Comparison of ENCODE assay signal across 17 mouse cellular contexts in the genomic region with DNA sequence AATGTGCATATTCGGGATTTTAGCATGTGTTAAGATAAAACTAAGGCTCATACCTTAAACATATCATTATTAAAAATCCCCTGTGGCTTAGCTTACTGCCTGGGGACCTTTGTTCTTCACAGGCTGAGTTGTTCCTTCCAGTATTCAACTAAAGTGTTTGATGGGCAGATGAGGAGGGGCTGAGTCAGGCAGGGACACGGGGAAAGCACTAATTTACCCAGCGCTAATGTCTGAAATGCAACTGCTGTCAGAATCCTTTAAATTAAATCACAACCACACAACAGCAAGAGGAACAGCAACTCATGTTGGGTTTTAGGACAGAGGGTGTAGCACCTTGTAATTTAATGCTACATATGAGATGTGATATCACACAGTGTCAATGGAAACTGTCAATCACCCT.
"Had no signal": no experiment of that assay in that cellular context is flagged by ENCODE, and none has a peak within 500 bp of the region (broad histone marks: within the 10 kb centered on the region; RNA-seq: fewer than 3 reads in every experiment).

No protein-coding gene starts in this region.

- H3K9ac ChIP-seq: lung, embryonic 15.5 days; midbrain, embryonic 12.5 days; neural tube, embryonic 12.5 days; stomach, embryonic 15.5 days had no signal

- DNase-seq: lung, adult 2 months; lung, postnatal 14 days; lung, postnatal 36 days; midbrain, embryonic 14.5 days; right cerebral cortex, postnatal 14 days; thymus, adult 2 months; thymus, postnatal 25 days; thymus, postnatal 4 days had no signal

- ATAC-seq: lung, postnatal 0 days; midbrain, embryonic 16.5 days had no signal

- H3K27ac ChIP-seq: lung, embryonic 15.5 days; macrophage; midbrain, embryonic 12.5 days; neural tube, embryonic 12.5 days; stomach, embryonic 15.5 days; stomach, postnatal 0 days had no signal

- H3K9me3 ChIP-seq: lung, embryonic 15.5 days; megakaryocyte, embryonic 14.5 days; midbrain, embryonic 12.5 days; neural tube, embryonic 12.5 days; stomach, embryonic 15.5 days had no signal

- H3K4me3 ChIP-seq: lung, embryonic 15.5 days; megakaryocyte, embryonic 14.5 days; midbrain, embryonic 12.5 days; neural tube, embryonic 12.5 days; stomach, embryonic 15.5 days had no signal

- H3K27me3 ChIP-seq: lung, embryonic 15.5 days; megakaryocyte, embryonic 14.5 days; midbrain, embryonic 12.5 days; neural tube, embryonic 12.5 days; stomach, embryonic 15.5 days had no signal

- H3K4me1 ChIP-seq: lung, embryonic 15.5 days; megakaryocyte, embryonic 14.5 days; neural tube, embryonic 12.5 days; stomach, embryonic 15.5 days had no signal

- H3K36me3 ChIP-seq: lung, embryonic 15.5 days; midbrain, embryonic 12.5 days; neural tube, embryonic 12.5 days; stomach, embryonic 15.5 days had no signal

- H3K4me2 ChIP-seq: lung, embryonic 15.5 days; midbrain, embryonic 12.5 days; neural tube, embryonic 12.5 days; stomach, embryonic 15.5 days had no signal
